Mouse (Mus musculus): ENCODE results near the gene Akr1b8.
A peak's percentile ranks its signal among the peaks of the same experiment; 100 is the strongest.

The Akr1b8 gene

GRCm38 (mm10) chr6:34353658-34354353, at the start of gene Akr1b8:
Gene Akr1b8 (plus strand): TSS chr6:34354119.
- TF ChIP-seq GATA4 (IDR thresholded peaks at IDR 0.05; ENCODE audit: insufficient replicate concordance, low read length) = no peak

DNA sequence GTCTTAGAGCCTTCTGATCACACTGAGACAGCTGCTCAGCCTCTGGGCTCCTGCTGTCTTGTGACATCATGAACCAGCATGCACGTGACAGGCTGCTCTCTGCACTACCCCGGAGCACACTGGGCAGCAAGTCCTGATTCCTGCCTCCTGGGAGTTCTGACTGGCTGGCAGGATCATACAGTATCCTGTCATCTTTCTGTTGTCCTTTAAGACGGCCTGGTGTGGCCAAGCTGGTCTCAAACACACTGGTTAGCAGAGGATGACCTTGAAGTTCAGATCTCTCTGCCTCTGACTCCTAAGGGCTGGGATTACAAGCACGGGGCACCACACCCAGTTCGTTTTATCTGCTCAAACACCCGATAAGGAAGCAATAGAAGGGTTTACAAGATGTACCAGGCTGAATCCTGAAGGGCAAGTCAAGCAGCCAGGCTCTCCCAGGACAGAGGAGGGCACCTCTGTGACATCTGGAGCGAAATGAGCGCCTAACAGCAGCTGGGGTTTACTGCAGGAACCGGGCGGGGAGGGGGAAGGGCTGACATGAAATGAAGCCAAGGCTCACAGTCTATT, 49.2 kb upstream of the Akr1b8 start:
- TF ChIP-seq GATA4 (IDR thresholded peaks at IDR 0.05; ENCODE audit: insufficient replicate concordance, low read length) = no peak

DNA sequence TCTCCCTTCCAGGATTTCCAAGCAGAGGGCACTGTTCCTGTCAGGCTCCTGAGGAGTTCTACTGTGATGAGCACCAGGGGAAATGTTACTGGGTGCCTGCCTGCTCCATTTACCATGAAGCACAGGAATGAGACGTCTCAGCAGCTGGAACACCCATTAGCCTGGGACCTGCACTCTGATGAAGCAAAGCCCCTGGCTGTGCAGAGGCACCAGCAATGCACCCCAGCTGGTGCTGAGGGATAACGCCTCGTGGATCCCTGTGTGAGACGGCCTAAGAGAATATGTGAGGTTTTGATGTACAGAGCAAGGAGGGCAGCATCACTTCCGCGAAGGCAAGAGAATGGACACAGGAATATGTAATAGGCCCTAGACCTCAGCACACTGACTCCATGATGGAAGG, 47.1 kb upstream of the Akr1b8 start:
- no peak for TF ChIP-seq GATA4 (IDR thresholded peaks at IDR 0.05; ENCODE audit: insufficient replicate concordance, low read length)

DNA sequence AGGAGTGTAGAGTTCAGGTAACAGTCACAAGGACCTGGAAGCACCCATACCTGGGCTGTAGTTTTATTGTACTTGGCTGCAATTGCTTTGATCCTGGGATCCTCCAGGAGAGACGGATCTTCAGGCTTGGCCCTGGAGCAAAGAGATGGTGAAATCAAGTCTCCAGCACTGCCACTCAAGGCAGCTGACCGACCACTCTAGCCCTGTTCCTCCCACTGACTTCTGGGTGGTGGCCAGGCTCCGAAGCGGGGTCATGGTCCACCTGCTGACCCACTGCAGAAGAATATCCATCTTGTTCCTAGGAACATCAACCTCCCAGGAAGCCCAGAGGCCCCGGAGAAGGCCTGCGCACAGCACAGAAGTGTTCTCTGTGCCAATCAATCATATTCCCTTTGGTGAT, 44.4 kb upstream of the Akr1b8 start:
- TF ChIP-seq GATA4 (IDR thresholded peaks at IDR 0.05; ENCODE audit: insufficient replicate concordance, low read length) = no peak

DNA sequence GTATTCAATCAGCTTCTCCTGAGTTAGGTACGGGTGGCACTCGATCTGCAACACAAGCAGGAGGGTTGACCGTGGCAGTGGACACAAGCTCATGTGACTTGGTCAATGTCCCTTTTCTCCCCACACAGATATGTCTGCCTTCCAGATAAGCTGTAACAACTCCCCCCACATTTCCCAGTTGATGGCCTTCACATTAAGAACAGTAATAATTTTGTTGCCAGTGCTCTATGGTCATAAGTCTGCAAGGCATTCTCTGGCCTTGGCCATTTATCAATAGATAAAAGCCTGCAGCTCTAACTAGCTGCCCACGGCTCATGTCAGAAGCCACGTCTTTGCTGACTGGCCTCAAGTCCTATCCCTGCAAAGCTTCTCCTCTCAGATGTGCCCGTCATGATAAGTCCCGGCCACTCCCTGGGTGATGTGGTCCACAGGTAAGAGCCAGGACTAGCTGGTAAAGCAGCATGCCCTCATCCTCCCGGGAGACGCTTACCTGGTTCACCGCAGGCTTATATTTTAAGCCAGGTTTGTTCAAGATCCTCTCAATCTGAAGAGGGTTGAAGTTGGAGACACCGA, 43.8 kb upstream of the Akr1b8 start:
- no peak for TF ChIP-seq GATA4 (IDR thresholded peaks at IDR 0.05; ENCODE audit: insufficient replicate concordance, low read length)

- TF ChIP-seq GATA4 (IDR thresholded peaks at IDR 0.05; ENCODE audit: insufficient replicate concordance, low read length) = no peak
Observed at GRCm38 (mm10) chr6:34313386-34313785, 40.5 kb upstream of the Akr1b8 start.

GRCm38 (mm10) chr6:34313921-34314320, 40.0 kb upstream of the Akr1b8 start:
- TF ChIP-seq GATA4 (IDR thresholded peaks at IDR 0.05; ENCODE audit: insufficient replicate concordance, low read length) = no peak

DNA sequence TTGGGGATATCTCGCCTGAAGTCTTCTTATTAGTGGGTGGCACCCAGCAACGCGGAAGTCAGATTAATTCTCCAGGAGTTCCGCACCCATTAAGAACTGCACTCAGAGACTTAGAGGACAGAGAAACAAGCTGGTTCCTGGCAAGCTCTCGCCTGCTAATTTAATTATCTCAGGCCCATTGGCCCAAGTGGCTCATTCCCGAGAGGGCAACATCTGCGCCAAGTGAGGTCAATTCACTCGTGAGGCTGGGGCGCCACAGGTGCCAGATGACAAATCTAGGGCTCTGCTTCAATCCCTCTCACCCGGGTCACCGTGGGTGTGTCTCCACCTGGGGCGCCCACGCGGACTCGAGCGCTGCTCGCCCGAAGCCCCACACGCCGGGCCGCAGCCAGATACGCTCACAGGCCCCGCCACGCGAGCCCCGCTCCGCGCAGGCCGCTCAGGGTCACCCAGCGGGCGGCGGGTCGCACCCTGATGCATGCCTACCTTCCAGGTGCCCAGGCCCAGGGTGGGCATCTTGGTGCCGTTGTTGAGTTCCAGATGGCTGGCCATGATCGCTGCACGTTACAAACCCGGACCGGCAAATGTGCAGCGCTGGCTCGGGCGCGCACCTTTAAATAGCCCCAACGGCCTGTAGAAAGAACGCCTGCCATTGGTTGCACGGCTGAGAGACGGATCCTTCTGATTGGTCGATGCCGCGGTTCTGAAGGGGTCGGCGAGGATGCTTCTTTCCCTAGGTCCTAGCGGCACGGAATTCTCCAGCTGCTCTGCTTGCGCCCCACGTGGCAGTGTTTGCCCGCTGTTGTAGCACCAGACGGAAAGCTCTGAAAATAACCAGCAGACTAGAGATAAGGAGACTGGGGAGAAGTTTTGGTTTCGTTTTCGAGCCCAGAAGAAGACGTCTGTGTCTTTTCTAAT, 36.8 kb upstream of the Akr1b8 start, which contains the start of gene Akr1b3:
Gene Akr1b3, minus strand, starts transcription at position 625 of the 918 bp plus-strand sequence.
- TF ChIP-seq GATA4 (IDR thresholded peaks at IDR 0.05; ENCODE audit: insufficient replicate concordance, low read length) = peak; percentile 97

DNA sequence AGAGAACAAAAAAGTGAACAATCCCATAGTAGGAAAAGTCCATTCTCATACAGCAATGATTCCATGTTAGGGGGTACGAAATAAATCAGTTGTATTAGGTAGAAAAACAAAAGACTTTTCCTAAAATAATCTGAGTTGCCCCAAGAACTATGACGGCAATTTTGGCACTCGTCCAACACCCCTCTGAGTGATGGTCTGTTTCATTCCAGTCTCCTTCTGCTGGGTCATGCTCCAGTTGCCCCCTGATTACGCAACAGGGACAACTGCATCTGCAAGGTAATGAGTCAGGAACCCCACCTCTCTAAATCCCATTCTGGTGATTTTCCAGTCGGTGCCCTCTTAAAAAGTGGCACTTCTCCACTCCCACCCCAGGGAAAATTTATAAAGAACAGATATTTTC, 35.7 kb upstream of the Akr1b8 start:
- no peak for TF ChIP-seq GATA4 (IDR thresholded peaks at IDR 0.05; ENCODE audit: insufficient replicate concordance, low read length)

GRCm38 (mm10) chr6:34318636-34319035, 35.3 kb upstream of the Akr1b8 start:
- TF ChIP-seq GATA4 (IDR thresholded peaks at IDR 0.05; ENCODE audit: insufficient replicate concordance, low read length) = no peak

DNA sequence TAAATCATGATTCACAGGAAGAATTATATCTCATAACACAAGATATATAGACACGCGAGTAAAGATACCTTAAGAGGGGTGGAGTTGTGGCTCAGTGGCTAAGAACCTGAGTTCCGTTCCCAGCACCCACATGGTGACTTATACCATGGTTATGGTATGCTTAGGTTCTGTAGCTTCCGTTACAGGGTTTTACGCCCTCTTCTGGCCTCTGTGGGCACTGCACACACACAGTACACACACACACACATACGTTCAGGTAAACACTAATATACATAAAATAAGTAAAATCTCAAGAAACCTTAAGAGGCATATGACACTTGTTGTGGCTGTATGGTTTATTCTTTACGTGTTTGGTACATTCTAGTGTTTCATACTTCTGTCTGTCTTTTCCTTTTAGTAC, 31.8 kb upstream of the Akr1b8 start:
- no peak for TF ChIP-seq GATA4 (IDR thresholded peaks at IDR 0.05; ENCODE audit: insufficient replicate concordance, low read length)

- no peak for TF ChIP-seq GATA4 (IDR thresholded peaks at IDR 0.05; ENCODE audit: insufficient replicate concordance, low read length)
Observed at GRCm38 (mm10) chr6:34331379-34331778, 22.5 kb upstream of the Akr1b8 start.

DNA sequence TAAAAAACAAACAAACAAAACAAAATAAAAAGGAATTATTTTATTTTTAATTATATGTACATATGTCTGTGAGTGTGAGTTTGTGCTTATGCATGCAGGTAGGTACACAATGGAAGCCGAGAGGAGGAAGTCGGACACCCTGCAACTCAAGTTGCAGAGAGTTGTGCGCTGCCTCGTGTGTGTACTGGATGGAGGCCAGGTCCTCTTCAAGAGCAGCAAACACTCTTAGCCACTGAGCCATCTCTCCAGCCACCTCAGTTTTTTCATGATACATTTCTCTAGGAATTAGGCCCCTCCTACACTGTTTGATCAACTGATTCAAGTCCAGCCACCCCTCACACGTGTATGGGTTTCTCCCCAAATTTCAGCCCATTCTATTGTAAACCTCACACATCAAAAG, 19.2 kb upstream of the Akr1b8 start:
- no peak for TF ChIP-seq GATA4 (IDR thresholded peaks at IDR 0.05; ENCODE audit: insufficient replicate concordance, low read length)

DNA sequence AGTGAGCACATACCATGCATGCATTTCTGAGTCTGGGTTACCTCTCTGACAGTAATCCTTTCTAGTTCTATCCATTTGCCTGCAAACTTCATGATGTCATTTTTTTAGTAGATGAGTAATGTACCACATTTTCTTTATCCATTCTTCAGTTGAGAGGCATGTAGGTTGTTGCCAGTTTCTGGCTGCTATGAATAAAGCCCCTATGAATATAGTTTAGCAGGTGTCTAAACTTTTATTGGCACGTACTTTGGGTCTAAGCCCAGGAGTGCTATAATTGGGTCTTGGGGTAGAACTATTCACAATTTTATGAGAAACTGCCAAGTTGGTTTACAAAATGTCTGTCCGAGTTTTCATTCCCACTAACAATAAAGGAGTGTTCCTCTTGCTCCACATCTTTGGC, 16.1 kb upstream of the Akr1b8 start:
- no peak for TF ChIP-seq GATA4 (IDR thresholded peaks at IDR 0.05; ENCODE audit: insufficient replicate concordance, low read length)

- TF ChIP-seq GATA4 (IDR thresholded peaks at IDR 0.05; ENCODE audit: insufficient replicate concordance, low read length) = no peak
Observed at GRCm38 (mm10) chr6:34341991-34342390, 11.9 kb upstream of the Akr1b8 start.
